Mouse (Mus musculus) kidney, postnatal 0 days (tissue): ENCODE data around the gene Gm16451. TPM values are rescaled to one million over a fixed set of nuclear protein-coding genes. Genes with fewer than 3 reads are reported as not detected.
"Not testable (repeated sequence)": the region's sequence is repeated elsewhere in the genome, so short reads cannot be mapped to it uniquely, and the experiment has no call there.

Source experiments
- ATAC-seq: fragments of 200-750 bp; cut with Nextera tagmentation; replicated peaks from 2 replicates; pipeline ENCODE4 v1.8.0; 2017; ENCODE audit warnings: low read depth, moderate number of reproducible peaks, moderate TSS enrichment, moderate library complexity; ENCODE audit not compliant: low FRiP score
- DNase-seq: peaks from one replicate; pipeline ENCODE4 v3.0.0-alpha.2; 2016; ENCODE audit warnings: low spot score
- H3K27ac ChIP-seq: fragments of 300-500 bp; sonication (generic); 2 replicates; pipeline ENCODE4 v1.5.1; 2014; ENCODE audit warnings: mild to moderate bottlenecking
- H3K27me3 ChIP-seq: fragments of 300-500 bp; sonication (generic); 2 replicates; pipeline ENCODE4 v1.6.1; 2014; ENCODE audit warnings: low read length, mixed read lengths; ENCODE audit not compliant: insufficient read depth
- H3K36me3 ChIP-seq: fragments of 300-500 bp; sonication (generic); 2 replicates; pipeline ENCODE4 v1.6.1; 2014; ENCODE audit warnings: low read length, mixed read lengths; ENCODE audit not compliant: insufficient read depth
- H3K4me1 ChIP-seq: fragments of 300-500 bp; sonication (generic); replicated peaks from 2 replicates; pipeline ENCODE4 v1.6.1; 2014; ENCODE audit warnings: antibody characterized with exemption, low read length, mixed read lengths; ENCODE audit not compliant: insufficient read depth
- H3K4me2 ChIP-seq: fragments of 300-500 bp; sonication (generic); 2 replicates; pipeline ENCODE4 v1.6.1; 2014; ENCODE audit warnings: mild to moderate bottlenecking, low read length, moderate library complexity, mixed read lengths
- H3K4me3 ChIP-seq: fragments of 300-500 bp; sonication (generic); replicated peaks from 2 replicates; pipeline ENCODE4 v1.5.1; 2014; ENCODE audit warnings: low read depth, low read length
- H3K9ac ChIP-seq: fragments of 300-500 bp; sonication (generic); 2 replicates; pipeline ENCODE4 v1.6.1; 2014; ENCODE audit warnings: low read depth, low read length
- H3K9me3 ChIP-seq: fragments of 300-500 bp; sonication (generic); replicated peaks from 2 replicates; pipeline ENCODE4 v1.6.1; 2016; ENCODE audit warnings: low read length, inconsistent platforms, mixed read lengths
- WGBS: fragments of 180-500 bp; shearing (Covaris S2); extraction: QIAGEN DNeasy Blood & Tissue Kit; methylation state at CpG from one replicate; pipeline ENCODE4 v1.1.7; 2014; 5-methylcytosine and 5-hydroxymethylcytosine counted together
- polyA plus RNA-seq: library from polyadenylated mRNA; unstranded; fragments of >200 nt; fragmentation: Nextera tagmentation; extraction: Ambion mirVana; gene quantifications from 2 replicates; pipeline ENCODE4 v1.2.1, GENCODE M21; 2015

Gm16451 gene
- polyA plus RNA-seq = not detected in 2 replicates

GRCm38 (mm10) chr7:22118145-22118544 lies at the start of gene Gm16451:
TSS of gene Gm16451 (minus strand) at chr7:22118245.
- H3K4me1 ChIP-seq, H3K4me2 ChIP-seq, H3K27ac ChIP-seq, H3K9me3 ChIP-seq, ATAC-seq, H3K4me3 ChIP-seq, H3K27me3 ChIP-seq, H3K36me3 ChIP-seq, H3K9ac ChIP-seq, DNase-seq: not testable (repeated sequence)
- WGBS = no CpG with 5 or more reads among the region's 2 CpGs

- WGBS = no CpG with 5 or more reads among the region's 3 CpGs
- not testable (repeated sequence) for H3K36me3 ChIP-seq, H3K9ac ChIP-seq, H3K27me3 ChIP-seq, H3K4me2 ChIP-seq, ATAC-seq, H3K27ac ChIP-seq, DNase-seq, H3K9me3 ChIP-seq, H3K4me3 ChIP-seq, H3K4me1 ChIP-seq
Measured at GRCm38 (mm10) chr7:22163935-22164334, 45.9 kb upstream of the Gm16451 start, which contains the start of gene Vmn1r142. TSS of gene Vmn1r142 (minus strand) at chr7:22164035.

- not testable (repeated sequence) for H3K9me3 ChIP-seq
Measured at GRCm38 (mm10) chr7:22134641-22135040, 16.6 kb upstream of the Gm16451 start, which contains the start of gene Gm10666. TSS of gene Gm10666 (minus strand) at chr7:22134741.

GRCm38 (mm10) chr7:22068757-22069156 lies 49.3 kb downstream of the Gm16451 start, which contains the start of gene Vmn1r139:
TSS of gene Vmn1r139 (plus strand) at chr7:22069057.
- not testable (repeated sequence) for H3K4me2 ChIP-seq, H3K27me3 ChIP-seq, H3K4me3 ChIP-seq, DNase-seq, H3K36me3 ChIP-seq, H3K4me1 ChIP-seq, H3K27ac ChIP-seq, H3K9ac ChIP-seq, H3K9me3 ChIP-seq, ATAC-seq
- WGBS = no CpG with 5 or more reads among the region's 7 CpGs

More at GRCm38 (mm10) chr7:22134641-22135040, 16.6 kb upstream of the Gm16451 start, which contains the start of gene Gm10666:
- H3K9ac ChIP-seq, ATAC-seq, H3K27ac ChIP-seq, H3K36me3 ChIP-seq, H3K4me3 ChIP-seq, DNase-seq, H3K4me1 ChIP-seq, H3K4me2 ChIP-seq, H3K27me3 ChIP-seq: not testable (repeated sequence)
- WGBS = no CpG with 5 or more reads among the region's 5 CpGs

Other genes starting within 250 kb of the Gm16451 start
- not detected in 2 replicates for gene Gm5891, start 197.0 kb downstream of the Gm16451 start, polyA plus RNA-seq
- not detected in 2 replicates for gene Vmn1r137, start 123.7 kb downstream of the Gm16451 start, polyA plus RNA-seq
- not detected in 2 replicates for gene Vmn1r138, start 89.3 kb downstream of the Gm16451 start, polyA plus RNA-seq
- not detected in 2 replicates for gene Gm6176, start 61.9 kb downstream of the Gm16451 start, polyA plus RNA-seq
- gene Vmn1r139, start 49.2 kb downstream of the Gm16451 start, polyA plus RNA-seq = not detected in 2 replicates
- gene Gm10666, start 16.5 kb upstream of the Gm16451 start, polyA plus RNA-seq = not detected in 2 replicates
- gene Vmn1r142, start 45.8 kb upstream of the Gm16451 start, polyA plus RNA-seq = not detected in 2 replicates
- not detected in 2 replicates for gene Vmn1r143, start 71.1 kb upstream of the Gm16451 start, polyA plus RNA-seq
- not detected in 2 replicates for gene Gm8653, start 83.0 kb upstream of the Gm16451 start, polyA plus RNA-seq
- not detected in 2 replicates for gene Gm8453, start 111.2 kb upstream of the Gm16451 start, polyA plus RNA-seq
- gene Gm4187, start 211.5 kb upstream of the Gm16451 start, polyA plus RNA-seq = not detected in 2 replicates